Mouse (Mus musculus) testis, postnatal 14 days (tissue): ENCODE results near the gene Tph1.

ENCODE experiments used
- DNase-seq: peaks from one replicate; pipeline ENCODE4 v3.0.0; 2021; ENCODE audit warnings: low spot score

The Tph1 gene

DNA sequence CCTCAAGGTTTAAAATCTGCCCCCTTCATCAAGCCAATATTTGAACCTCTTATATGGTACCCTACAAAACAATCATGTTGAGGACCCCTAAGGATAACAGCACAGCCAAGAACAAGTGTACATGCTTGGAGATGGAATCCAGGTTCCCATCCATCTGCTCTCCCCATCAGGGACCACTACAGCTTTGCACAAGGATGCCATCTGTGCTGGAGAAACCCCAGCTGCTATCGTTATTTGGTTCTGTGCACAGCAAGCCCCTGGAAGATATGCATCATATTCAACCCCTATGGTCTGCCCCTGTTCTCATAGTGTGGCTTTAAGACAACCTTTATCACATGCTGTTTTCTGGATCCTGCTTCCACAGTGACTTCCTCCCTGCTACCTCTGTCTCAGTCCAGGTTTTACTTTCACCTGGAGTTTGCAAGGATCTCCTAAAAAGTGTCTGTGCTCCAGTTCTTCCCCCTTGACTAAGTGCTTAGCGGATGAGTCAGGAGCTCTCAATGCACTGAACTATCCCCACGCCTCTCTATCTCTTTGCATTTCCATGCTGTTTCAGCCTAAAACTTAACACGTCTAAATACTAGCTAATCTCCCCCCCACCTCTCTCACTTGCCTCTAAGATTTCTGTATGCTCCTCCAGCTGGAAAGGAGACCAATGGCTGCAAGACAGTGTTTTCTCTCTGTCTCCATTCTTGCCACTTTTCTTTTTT lies 23.8 kb downstream of the Tph1 start:
- DNase-seq: no peak

DNA sequence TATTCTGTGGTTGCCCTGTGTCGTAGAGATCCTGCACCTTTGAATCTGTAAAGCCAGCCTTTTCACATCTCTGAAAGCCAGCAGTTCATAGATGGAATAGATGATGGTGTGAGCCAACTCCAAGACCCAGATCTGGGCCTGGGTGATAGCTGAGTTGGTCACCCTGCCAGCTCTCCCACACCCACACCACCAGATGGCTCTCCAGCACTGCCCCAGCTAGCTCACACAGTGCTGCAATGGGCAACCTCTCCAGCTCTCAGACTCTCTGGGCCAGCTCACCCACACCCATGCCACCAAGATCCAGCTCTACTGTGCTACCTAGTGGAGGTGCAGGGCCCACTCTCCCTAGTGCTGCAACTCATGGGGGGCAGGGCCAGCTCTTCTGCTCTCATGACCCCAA lies 29.2 kb downstream of the Tph1 start:
- DNase-seq: no peak

DNA sequence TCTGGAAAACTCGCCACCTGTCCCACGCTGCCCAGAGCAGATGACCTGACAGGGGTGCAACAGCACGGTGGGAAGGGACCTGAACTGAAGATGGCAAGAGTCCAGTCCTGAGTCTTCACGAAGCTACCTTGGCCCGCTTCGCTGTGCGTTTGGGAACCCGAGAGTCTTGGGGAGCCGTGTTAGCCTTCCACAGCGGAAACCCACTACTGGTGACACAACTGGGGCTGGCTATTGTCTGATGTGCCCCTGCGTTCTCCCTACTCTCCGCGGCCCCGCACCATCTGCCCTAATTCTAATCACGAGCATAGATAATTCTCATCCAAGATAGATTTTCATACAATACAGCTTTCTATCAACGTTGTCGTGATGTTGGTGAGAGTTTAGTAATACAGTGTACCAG lies 32.3 kb downstream of the Tph1 start:
- no peak for DNase-seq

DNA sequence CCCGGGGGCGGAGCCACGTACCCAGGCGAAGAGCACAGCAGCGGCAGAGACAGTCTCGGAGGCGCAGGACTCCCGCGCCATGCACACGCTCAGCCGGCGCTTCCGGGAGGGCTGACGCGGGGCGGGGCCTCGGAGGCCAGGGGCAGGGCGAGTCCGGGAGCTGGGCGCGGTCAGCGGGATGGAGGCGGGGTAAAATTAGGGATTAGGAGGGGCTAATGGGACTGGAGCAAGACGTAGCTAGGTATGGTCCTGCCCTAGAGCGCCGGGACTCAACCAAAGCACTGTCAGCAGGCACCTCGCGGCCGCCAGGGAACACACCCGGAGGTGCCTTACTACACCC lies 32.7 kb downstream of the Tph1 start, which contains the start of gene Sergef:
TSS of gene Sergef (minus strand) at position 116 of the 340 bp plus-strand sequence.
- peak; percentile 75 for DNase-seq

DNA sequence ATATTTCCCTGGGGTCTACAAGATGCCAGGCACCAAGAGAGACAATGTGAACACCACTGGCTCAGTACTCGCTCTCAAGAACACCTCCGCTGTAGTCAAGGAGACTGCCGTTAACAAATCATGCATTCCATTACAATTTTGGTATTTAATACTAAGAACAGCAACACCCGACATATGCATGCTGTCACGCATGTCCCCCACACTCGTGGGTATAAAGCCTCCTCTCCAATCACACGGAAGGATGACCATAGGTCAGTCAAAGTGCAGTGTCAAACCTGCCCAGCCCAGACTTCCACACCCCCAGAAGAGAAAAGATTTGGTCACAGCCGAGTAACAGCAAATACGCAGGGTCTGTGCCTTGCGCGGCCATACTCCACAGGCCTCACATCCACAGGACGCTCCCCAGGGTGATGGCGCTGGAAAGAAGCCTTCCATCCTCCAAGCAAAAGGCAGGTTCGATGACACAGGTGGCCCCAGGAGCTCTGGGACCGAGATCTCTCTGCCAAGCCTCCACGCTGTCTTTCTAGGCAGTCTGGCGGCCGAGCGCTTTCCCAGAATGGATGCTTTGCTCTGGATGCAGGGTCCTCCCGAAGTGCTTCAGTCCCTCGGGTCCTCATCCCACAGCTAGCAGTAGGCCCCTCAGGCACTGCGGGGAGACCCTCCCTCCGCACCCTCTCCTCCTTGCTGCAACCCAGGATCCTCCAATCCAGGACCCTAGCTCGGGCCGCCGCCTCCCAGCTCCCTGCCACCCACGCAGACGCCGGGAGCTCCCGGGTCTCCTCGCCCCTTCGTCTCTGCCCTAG lies 33.2 kb downstream of the Tph1 start:
- DNase-seq: no peak

DNA sequence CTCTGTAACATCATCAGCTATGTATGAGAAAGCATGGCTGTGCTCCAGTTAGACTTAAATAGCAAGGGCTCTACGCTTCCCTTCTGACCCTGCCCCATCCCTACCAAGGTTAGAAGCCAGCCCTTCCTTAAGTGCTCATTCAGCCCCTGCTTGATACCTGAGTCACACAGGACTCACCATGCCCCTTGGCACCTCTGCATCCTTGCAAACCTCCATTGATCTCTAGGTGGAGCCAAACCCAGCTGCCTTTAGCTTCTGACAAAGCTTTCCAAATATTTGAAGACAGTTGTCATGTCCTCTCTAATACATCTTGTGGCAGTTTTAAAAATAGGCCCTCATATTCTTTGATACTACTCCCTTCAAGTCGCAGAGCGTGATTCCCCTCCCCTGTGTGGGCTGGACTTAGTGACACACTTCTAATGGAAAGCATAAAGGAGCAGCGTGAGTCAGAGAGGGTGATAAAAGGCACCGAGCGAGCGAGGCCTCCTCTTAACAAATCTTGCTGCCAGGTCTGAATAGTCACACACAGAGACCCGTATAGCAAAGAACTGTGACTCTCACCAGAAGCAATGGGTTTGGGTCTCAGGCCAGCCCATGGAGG lies 43.9 kb downstream of the Tph1 start:
- no peak for DNase-seq

DNA sequence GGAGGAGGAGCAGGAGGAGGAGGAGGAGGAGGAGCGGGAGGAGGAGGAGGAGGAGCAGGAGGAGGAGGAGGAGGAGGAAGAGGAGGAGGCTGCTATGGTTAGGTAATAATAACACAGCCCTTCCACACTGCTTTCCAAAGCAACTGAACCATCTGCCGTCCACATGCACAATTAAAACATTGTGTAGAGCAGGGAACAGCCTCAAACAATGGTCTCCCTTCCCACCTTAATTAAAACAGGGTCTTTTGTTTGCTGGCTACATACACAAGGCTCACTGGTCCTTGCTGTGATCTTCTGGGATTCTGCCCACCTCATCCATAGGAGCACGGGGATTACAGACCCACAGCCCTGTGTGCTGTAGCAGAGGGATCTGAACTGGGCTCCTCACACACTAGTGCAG lies 48.4 kb downstream of the Tph1 start:
- no peak for DNase-seq

DNA sequence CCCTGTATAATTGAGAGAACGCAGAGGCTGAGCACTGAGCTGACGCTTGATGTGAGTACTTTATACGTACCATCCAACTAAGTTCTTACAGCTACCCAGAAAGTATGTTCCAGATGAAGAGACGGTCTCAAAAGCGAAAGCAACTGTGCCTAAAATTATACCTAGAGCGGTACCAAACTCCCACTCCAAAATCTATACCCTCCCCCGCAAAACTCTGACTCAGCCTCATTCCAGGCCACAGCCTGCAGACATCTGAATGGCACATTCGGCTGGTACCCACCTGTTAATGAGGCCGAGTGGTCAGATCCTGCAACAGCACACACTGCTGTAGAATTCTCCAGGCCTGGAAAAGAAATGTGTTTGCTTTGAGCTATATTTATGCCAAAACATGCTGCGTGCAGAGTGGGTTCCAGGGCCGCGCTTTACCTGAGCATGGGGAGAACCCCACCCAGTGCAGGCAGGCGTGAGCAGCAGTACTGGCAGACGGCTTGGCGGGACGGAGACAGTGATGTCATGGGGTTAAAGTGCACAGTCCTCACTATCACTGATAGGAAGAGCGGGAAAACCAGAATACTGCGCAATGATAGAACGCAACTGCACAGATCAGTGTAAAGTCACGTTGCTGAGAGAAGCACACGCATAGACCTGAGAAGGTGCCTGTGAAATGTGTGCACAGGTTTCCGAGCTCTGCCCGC lies 53.8 kb downstream of the Tph1 start:
- DNase-seq: no peak

DNA sequence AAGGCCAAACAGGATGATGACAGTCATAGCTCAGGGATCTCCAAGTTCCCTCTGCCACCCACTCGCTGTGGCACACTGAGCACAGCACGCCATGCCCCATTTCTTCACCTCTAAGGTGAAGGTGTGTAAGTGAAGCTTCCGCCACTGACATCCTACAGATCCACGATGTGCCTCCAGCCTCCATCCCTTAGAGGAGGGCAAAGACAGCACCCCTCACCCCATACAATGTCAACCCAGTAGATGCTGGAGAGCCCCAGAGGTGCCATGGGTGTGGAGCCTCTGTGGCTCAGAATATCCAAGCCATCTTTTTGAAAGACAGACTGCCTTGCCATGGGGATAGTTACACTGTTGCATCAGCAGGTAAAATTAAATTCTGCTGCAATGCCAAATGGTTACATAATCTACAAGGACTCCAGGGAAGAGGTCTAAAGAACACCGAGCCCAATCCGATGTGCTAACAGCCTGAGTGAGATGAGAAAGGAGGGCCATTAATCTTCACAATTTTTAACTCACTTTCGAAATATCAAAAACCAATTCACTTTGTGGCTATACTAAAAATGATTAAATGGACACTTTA lies 55.8 kb downstream of the Tph1 start:
- no peak for DNase-seq

DNA sequence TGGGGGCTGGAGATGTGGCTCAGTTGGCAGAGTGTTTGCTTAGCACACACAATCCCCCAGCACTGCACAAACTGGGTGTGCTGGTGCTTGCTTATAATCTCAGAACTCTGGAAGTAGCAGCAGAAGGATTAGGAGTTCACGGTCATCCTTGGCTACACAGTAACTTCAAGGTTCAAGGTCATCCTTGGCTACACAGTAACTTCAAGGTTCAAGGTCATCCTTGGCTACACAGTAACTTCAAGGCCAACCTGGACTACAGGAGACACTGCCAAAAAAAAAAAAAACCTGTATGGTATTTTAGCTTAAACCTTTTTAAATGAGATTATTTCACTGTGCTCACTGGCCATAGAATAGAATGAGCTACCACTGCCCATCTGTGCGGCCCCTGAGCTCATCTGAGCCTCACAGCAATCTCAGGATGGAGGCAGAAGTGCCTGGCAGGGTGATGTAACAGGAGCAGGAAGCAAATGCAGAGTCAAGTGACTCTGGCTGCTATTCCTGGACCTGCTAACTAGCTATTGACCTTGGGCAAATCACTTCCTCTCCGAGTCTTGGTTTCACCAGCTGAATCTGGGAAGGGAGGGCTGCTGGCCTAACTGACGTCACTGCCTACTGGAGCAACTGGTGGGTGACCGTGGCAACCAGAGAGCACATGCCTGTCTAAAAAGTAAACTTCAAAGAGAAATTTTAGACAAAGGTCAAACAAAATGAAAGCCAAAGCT lies 56.9 kb downstream of the Tph1 start:
- DNase-seq: peak; percentile 19

DNA sequence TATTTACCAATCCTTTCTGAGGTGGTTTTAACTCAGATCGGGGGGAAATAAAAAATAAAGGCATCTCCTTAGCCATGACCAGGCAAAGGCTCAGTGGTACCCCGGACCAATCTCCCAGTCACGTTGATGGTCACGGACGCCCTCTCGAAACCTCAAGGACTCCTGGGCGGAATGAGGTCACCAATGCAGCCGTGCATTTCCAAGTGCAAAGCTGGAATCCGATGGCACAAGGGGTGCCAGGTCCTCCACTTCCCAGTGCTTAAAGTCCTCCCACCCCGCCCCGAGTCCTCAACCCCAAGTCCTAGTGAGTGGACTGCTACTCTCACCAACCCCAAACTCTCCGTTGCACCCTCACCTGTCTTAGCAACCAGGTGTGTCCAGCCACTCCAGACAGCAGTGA lies 58.1 kb downstream of the Tph1 start:
- no peak for DNase-seq

DNA sequence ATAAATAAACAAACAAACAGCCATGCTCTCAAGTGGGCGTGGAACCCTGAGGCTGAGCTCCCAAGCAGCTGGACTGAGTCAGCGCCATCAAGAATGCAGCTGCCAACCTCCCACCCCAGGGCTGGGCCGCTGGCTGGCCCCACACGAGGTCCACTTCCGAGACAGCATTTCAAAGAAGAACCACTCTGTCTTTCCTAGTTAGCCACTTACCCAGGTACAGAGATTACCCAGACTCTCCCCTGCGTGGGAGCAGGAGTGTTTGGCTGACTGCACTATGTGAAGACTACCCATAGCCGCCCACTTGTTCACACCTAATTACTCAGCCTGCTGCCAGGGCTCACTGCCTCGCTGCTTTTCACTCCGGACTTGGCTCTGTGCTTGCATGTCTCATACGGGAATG lies 59.2 kb downstream of the Tph1 start:
- DNase-seq: no peak

DNA sequence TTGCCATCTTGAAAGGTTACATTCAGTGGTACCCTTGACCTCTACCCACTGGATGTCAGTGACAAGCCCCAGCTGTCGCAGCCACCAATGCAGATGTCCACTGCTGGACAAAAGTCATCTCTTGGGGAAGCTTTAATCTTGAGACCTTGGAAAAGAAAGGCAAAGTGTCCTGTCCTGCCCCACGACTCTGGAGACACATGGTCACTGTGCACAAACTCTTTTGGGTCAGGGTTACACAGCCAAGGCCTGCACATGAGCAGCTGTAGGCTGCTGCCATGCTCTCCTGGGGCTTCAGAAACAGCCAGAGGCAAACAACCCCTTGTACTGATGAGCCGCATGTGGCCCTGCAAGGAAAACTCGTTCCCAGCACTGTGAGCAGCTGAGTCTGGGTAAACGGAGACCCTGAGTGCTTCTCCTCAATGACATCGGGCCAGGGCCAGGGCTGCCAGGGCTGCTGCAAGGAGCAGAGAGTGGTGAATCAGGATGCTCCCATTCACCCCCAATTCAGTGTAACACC lies 59.9 kb downstream of the Tph1 start:
- no peak for DNase-seq

DNA sequence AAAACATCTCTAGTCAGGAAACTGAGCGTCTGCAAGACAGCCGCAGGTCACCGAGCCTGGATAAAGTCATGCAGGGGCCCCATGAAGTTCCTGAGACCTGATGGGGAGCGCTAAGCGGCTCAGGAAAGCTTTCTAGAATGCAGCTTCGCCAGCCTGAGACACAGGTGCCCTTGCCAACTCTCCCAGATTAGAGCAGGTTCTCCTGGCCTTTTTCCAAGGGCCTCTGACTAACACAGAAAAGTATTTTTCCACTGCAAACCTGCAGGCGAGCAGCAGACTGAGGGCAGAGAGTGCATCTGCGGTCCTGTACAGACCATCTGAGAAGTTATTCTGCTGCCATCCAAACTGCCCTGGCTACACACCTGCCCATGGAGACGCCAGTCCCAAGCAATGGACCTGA lies 60.4 kb downstream of the Tph1 start:
- DNase-seq: no peak

DNA sequence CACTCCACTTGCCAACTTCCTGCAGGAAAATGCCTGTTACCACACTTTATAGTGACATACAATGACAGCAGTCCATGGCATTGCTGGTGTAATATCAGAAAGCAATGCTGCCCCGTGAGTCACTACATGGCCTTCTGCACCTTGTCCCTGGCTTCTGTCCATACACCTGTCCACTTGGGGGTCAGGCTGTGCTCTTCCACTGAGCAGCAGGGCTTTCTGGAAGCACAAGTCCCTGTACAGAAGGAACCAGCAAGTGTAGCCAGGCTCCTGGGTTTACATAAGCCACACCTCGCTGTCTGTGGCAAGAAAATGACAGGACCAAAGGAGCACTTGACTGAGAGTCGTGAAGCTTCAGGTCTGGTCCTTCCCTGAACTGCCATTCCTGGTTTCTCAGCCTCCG lies 63.0 kb downstream of the Tph1 start:
- no peak for DNase-seq

DNA sequence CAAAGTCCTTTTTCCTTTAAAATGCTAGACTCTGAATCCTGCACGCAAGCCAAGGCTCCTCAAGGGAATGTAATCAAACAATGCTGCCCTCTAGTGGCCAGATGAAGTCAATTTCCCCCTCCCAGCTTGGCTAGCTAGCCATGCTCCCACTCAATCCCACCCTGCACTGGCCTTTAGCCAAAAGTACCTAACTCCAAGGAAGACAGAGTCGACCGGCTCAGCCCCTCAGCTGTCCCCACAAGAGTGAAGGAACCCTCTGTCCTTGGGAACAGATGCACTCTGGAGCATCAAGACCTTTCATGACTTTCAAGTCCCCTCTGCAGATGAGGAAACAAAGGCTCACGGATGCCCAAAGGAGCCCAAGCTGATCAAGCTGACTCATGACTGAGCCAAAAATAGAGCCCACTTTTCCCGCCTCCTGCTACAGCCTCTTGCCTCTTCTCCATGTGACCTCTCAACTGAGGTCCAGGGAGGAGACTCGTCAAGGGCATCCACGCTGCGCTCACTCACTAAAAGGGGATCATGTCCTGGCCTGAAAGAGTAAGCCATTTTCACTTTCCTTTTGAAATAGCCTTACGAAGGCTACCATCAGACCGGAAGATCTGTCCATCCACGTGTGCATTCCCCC lies 64.8 kb downstream of the Tph1 start:
- peak; percentile 34 for DNase-seq

DNA sequence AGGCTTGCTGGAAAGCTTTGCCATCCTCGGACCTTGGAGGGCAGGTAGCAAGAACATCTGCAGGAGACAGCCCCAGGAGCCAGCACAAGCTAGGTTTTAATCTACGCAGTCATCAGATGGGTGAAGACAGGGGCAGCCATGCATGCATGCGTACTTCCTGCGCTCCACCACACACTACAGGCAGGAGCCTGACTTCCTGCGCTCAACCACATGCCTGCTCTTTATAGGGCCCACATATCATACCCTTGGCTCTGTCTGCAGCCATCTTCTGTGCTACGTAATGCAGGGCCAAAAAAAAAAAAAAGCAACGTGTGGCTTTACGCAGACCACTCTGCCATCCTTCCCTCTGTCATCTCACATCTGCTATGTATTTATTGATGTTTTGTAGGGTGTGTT lies 65.3 kb downstream of the Tph1 start:
- peak; percentile 25 for DNase-seq

DNA sequence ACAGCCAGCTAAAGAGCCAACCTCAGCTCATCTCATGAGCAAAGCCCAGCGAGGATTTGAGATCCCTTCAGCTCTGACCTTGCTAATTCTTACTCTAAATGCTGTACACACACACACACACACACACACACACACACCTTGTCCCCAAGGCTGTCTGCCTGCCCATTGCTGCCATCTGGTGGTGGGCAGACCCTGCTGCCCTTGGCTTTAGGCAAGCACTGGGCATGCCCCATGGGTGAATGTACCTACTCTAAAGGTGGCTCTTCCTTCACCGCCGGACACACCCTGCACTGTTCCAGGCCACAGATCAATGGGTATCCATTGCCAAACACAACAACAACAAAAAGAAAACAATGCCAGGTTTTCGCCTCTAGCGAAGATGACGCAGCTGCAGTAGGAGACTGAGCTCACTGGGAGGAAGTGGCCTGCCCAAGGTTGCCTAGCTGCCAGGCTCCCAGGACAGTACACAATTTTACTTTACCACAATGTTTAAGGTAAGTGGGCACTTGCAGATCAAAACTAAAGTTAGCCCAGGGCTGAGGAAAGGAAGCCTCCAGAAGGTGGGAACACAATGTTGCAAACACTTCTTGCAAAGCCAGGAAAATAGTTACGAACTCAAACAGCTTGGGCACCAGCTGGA lies 65.8 kb downstream of the Tph1 start:
- DNase-seq: peak; percentile 24

DNA sequence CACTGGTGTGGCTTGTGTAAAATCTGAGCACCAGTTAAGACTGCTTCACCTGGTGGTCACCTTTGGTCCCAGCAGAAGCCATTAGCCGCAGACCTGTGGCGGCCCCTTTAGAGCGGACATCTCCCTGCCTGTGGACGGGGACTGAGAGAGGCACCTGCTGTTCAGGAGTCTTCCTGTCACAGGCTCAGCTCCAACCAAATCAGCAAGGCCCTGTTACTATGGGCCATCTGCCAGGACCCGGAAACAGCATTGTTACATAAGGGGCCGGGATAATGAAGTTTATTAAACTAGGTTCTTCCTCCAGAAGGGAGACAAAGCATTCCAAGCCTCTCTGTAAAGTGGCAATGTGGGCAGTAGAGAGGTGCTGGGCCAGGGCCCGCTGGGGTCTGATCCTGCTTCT lies 69.3 kb downstream of the Tph1 start:
- DNase-seq: no peak

DNA sequence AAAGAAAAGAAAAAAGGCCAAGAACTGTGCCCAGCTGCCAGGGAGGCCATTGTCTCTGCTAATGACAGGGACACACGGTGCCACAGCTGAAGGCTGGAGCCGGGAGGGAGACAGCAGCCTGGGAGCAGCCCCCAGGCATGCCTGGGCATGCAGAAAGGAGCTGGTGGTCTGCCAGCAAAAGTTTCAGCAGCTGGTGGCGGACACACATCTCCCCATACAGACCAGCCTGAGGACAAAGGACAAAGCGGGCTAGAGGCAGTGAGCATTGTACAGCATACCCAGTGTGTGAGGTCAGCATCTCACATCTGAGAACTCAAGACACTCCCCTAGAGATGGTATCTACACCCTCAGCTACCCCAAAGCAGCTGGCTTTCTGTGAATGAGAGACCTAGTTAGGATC lies 70.3 kb downstream of the Tph1 start:
- no peak for DNase-seq

DNA sequence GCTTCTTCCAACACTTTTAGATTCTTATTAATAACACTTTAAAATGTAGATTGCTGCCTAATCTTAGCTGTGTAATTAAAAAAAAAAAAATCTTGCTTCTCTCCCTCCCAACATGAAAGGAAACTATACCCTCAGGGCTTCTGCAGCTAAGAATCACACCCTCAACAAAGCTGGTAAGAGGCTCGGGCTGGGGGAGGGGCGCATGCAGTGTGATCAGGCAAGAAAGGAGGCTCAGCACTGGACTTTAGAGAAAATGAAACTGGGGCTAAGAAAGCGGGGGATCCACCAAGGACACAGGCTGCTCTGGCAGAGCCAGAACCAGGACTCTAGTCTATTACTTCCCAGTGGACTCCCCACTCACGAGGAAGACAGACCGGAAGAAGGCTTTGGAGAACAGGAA lies 71.2 kb downstream of the Tph1 start:
- DNase-seq: no peak
